In genomic region chr9:22388401-22388980, GRCm38 (mm10) we compare ENCODE assay signal across 8 mouse cellular contexts. TPM values are rescaled to one million over a fixed set of nuclear protein-coding genes. Genes with fewer than 3 reads are reported as not detected.
DNase-seq lines count a peak whose midpoint lies in the region; ATAC-seq and TF ChIP-seq lines count a peak whose summit lies in the region.

No protein-coding gene starts in this region.

- peak; percentile 53 for ATAC-seq in lung, postnatal 0 days
- peak; percentile 75 for ATAC-seq in stomach, embryonic 14.5 days (ENCODE audit: insufficient number of reproducible peaks, insufficient read depth, low FRiP score, low read depth)

- peak overlapping the region; percentile 96 for H3K27ac ChIP-seq in heart, embryonic 10.5 days
- peak overlapping the region; percentile 94 for H3K27ac ChIP-seq in ES-E14 (ENCODE audit: insufficient read depth, low read depth, low read length, poor library complexity, severe bottlenecking)
- peak overlapping the region; percentile 96 for H3K27ac ChIP-seq in embryonic facial prominence, embryonic 10.5 days (replicated peaks)
- H3K27ac ChIP-seq in hindbrain, embryonic 10.5 days, result peak overlapping the region; percentile 98
- peak overlapping the region; percentile 94 for H3K27ac ChIP-seq in lung, postnatal 0 days (ENCODE audit: low read length)
- peak overlapping the region; percentile 93 for H3K27ac ChIP-seq in stomach, embryonic 14.5 days (ENCODE audit: low read length)

- peak; percentile 84 for DNase-seq in heart, embryonic 10.5 days (ENCODE audit: low spot score)
- no peak for DNase-seq in heart, adult 9 months (ENCODE audit: low spot score in 2 of 2)
- DNase-seq in ES-E14 (ENCODE audit: low read depth, low spot score), result peak; percentile 54
- no peak for DNase-seq in embryonic facial prominence, embryonic 10.5 days (ENCODE audit: low spot score)
- no peak for DNase-seq in hindbrain, embryonic 10.5 days (ENCODE audit: low spot score)
- peak; percentile 65 for DNase-seq in lung, postnatal 0 days (ENCODE audit: low spot score)
- no peak for DNase-seq in adrenal gland, adult 18-20 months (ENCODE audit: low spot score in 2 of 2)

- no peaks in the 10 kb centered on the region for H3K36me3 ChIP-seq in heart, embryonic 10.5 days
- no peaks in the 10 kb centered on the region; the same call in 1 of the 2 replicates for H3K36me3 ChIP-seq in ES-E14 (ENCODE audit: control insufficient read depth, insufficient read depth, low read length, poor library complexity, severe bottlenecking)
- peaks cover 22% of the 10 kb centered on the region for H3K36me3 ChIP-seq in embryonic facial prominence, embryonic 10.5 days (replicated peaks)
- peaks cover 21% of the 10 kb centered on the region for H3K36me3 ChIP-seq in hindbrain, embryonic 10.5 days
- no peaks in the 10 kb centered on the region for H3K36me3 ChIP-seq in lung, postnatal 0 days (ENCODE audit: insufficient read depth, low read length)
- no peaks in the 10 kb centered on the region for H3K36me3 ChIP-seq in stomach, embryonic 14.5 days (ENCODE audit: control insufficient read depth, insufficient read depth, low read length)

- TF ChIP-seq EP300 in lung, postnatal 0 days (IDR thresholded peaks at IDR 0.05), result no peak

- under 1% methylated on average over 41 of the region's 41 CpGs for WGBS in heart, embryonic 10.5 days
- under 1% methylated on average over 41 of the region's 41 CpGs for WGBS in embryonic facial prominence, embryonic 10.5 days
- WGBS in hindbrain, embryonic 10.5 days, result under 1% methylated on average over 41 of the region's 41 CpGs
- 6% methylated on average over 35 of the region's 41 CpGs for WGBS in lung, postnatal 0 days
- under 1% methylated on average over 41 of the region's 41 CpGs for WGBS in stomach, embryonic 14.5 days

- no peaks in the 10 kb centered on the region for H3K9me3 ChIP-seq in heart, embryonic 10.5 days
- H3K9me3 ChIP-seq in ES-E14 (ENCODE audit: control insufficient read depth, insufficient read depth, low read depth, low read length), result no peaks in the 10 kb centered on the region
- H3K9me3 ChIP-seq in embryonic facial prominence, embryonic 10.5 days, result no peaks in the 10 kb centered on the region
- no peaks in the 10 kb centered on the region for H3K9me3 ChIP-seq in hindbrain, embryonic 10.5 days
- H3K9me3 ChIP-seq in lung, postnatal 0 days (ENCODE audit: low read length), result no peaks in the 10 kb centered on the region
- H3K9me3 ChIP-seq in stomach, embryonic 14.5 days (ENCODE audit: control insufficient read depth, low read depth, low read length), result no peaks in the 10 kb centered on the region

- peak overlapping the region; percentile 95 for H3K9ac ChIP-seq in ES-E14 (ENCODE audit: insufficient read depth, low read depth, low read length, poor library complexity, severe bottlenecking)
- peak overlapping the region; percentile 32; the same call in 1 of the 2 replicates for H3K9ac ChIP-seq in lung, postnatal 0 days (replicated peaks; ENCODE audit: low read depth)
- peak overlapping the region; percentile 57 for H3K9ac ChIP-seq in stomach, embryonic 14.5 days (replicated peaks; ENCODE audit: low read depth, low read length)

- no peaks in the 10 kb centered on the region for H3K27me3 ChIP-seq in heart, embryonic 10.5 days (ENCODE audit: insufficient read depth, poor library complexity, severe bottlenecking)
- no peaks in the 10 kb centered on the region for H3K27me3 ChIP-seq in embryonic facial prominence, embryonic 10.5 days (replicated peaks; ENCODE audit: low read depth, poor library complexity, severe bottlenecking)
- no peaks in the 10 kb centered on the region for H3K27me3 ChIP-seq in hindbrain, embryonic 10.5 days (ENCODE audit: insufficient read depth, poor library complexity, severe bottlenecking)
- no peaks in the 10 kb centered on the region for H3K27me3 ChIP-seq in lung, postnatal 0 days (replicated peaks; ENCODE audit: insufficient read depth, low read length)
- no peaks in the 10 kb centered on the region for H3K27me3 ChIP-seq in stomach, embryonic 14.5 days (ENCODE audit: control insufficient read depth, insufficient read depth, low read length)

- H3K4me2 ChIP-seq in lung, postnatal 0 days (replicated peaks; ENCODE audit: low read depth, low read length), result peak overlapping the region; percentile 99
- peak overlapping the region; percentile 76 for H3K4me2 ChIP-seq in stomach, embryonic 14.5 days (replicated peaks; ENCODE audit: low read depth, low read length)

- H3K4me1 ChIP-seq in heart, embryonic 10.5 days, result peaks cover 31% of the 10 kb centered on the region
- peaks cover 6 to 15% of the 10 kb centered on the region in 2 experiments; a peak in 3 of 4 replicates for H3K4me1 ChIP-seq in ES-E14 (ENCODE audit: control insufficient read depth in 2 of 2, insufficient read depth in 2 of 2, low read length in 2 of 2, poor library complexity in 1 of 2)
- peaks cover 32% of the 10 kb centered on the region for H3K4me1 ChIP-seq in embryonic facial prominence, embryonic 10.5 days
- peaks cover 27% of the 10 kb centered on the region for H3K4me1 ChIP-seq in hindbrain, embryonic 10.5 days (replicated peaks)
- H3K4me1 ChIP-seq in lung, postnatal 0 days (ENCODE audit: insufficient read depth, low read depth, low read length), result peaks cover 6% of the 10 kb centered on the region; the same call in 1 of the 2 replicates
- H3K4me1 ChIP-seq in stomach, embryonic 14.5 days (ENCODE audit: control insufficient read depth, insufficient read depth, low read length), result peaks cover 16% of the 10 kb centered on the region; the same call in 1 of the 2 replicates

- in situ Hi-C loops in ES-E14 (cut with MboI; ENCODE audit: low sequenced_read_pairs in 2 of 2, unreplicated experiment in 2 of 2), result no loop called here

- no peak for TF ChIP-seq CTCF in lung, postnatal 0 days (IDR thresholded peaks at IDR 0.05)

- H3K4me3 ChIP-seq in heart, embryonic 10.5 days, result peak overlapping the region; percentile 88
- H3K4me3 ChIP-seq in ES-E14 (ENCODE audit: insufficient read depth in 1 of 2, low read depth in 1 of 2, low read length in 2 of 2, poor library complexity in 1 of 2, severe bottlenecking in 1 of 2), result peak overlapping the region; percentile 80 to 92
- peak overlapping the region; percentile 87 for H3K4me3 ChIP-seq in embryonic facial prominence, embryonic 10.5 days
- peak overlapping the region; percentile 92 for H3K4me3 ChIP-seq in hindbrain, embryonic 10.5 days
- H3K4me3 ChIP-seq in lung, postnatal 0 days (ENCODE audit: low read depth, low read length), result peak overlapping the region; percentile 65
- peak overlapping the region; percentile 93 for H3K4me3 ChIP-seq in stomach, embryonic 14.5 days (ENCODE audit: low read depth, low read length)

TF ChIP-seq in ES-E14, 5 proteins besides CTCF, POLR2A, EP300 and RAD21:
- no peak for TF ChIP-seq ZC3H11A (IDR thresholded peaks at IDR 0.05; ENCODE audit: borderline replicate concordance, low read depth, low read length)
- TF ChIP-seq ZNF384 (IDR thresholded peaks at IDR 0.05; ENCODE audit: low read depth, low read length), result no peak
- no peak for TF ChIP-seq MAFK (IDR thresholded peaks at IDR 0.05; ENCODE audit: insufficient read depth, low read depth, low read length)
- TF ChIP-seq HCFC1 (IDR thresholded peaks at IDR 0.05; ENCODE audit: borderline replicate concordance, insufficient read depth, low read length), result no peak; the same call in 1 of the 2 replicates
- TF ChIP-seq CHD2 (IDR thresholded peaks at IDR 0.05; ENCODE audit: low read depth, low read length), result no peak

RNA-seq across cellular contexts. Expression of gene Anln, which starts 0.5 kb away (rescaled TPM):
- 45.7 and 56.3 TPM in 2 replicates for polyA plus RNA-seq in heart, embryonic 10.5 days (2016; fragmentation: Nextera tagmentation; extraction: Ambion mirVana)
- 155 and 168 TPM in 2 replicates for total RNA-seq in ES-E14 (2012; rRNA removed)
- polyA plus RNA-seq in embryonic facial prominence, embryonic 10.5 days (2016; fragmentation: Nextera tagmentation; extraction: Ambion mirVana), result 41.6 TPM in 2 replicates
- polyA plus RNA-seq in hindbrain, embryonic 10.5 days (2016; fragmentation: Nextera tagmentation; extraction: Ambion mirVana), result 31.4 and 39.4 TPM in 2 replicates
- polyA plus RNA-seq in lung, postnatal 0 days (2015; fragmentation: Nextera tagmentation; extraction: Ambion mirVana), result 2.8 and 4.2 TPM in 2 replicates
- 64.0 and 64.7 TPM in 2 replicates for polyA plus RNA-seq in stomach, embryonic 14.5 days (2014; fragmentation: Nextera tagmentation; extraction: Ambion mirVana)
- 1 to 10 TPM; 1.9 to 2.3 TPM for total RNA-seq in adrenal gland, adult 18-20 months (2021)

RNA-seq across cellular contexts. Expression of gene 9530077C05Rik, which starts 22.8 kb away (rescaled TPM):
- polyA plus RNA-seq in heart, embryonic 10.5 days (2016; fragmentation: Nextera tagmentation; extraction: Ambion mirVana), result 3.3 and 4.6 TPM in 2 replicates
- total RNA-seq in ES-E14 (2012; rRNA removed), result 2.2 and 2.5 TPM in 2 replicates
- 6.2 and 6.8 TPM in 2 replicates for polyA plus RNA-seq in embryonic facial prominence, embryonic 10.5 days (2016; fragmentation: Nextera tagmentation; extraction: Ambion mirVana)
- 9.3 and 9.4 TPM in 2 replicates for polyA plus RNA-seq in hindbrain, embryonic 10.5 days (2016; fragmentation: Nextera tagmentation; extraction: Ambion mirVana)
- 4.5 and 4.9 TPM in 2 replicates for polyA plus RNA-seq in lung, postnatal 0 days (2015; fragmentation: Nextera tagmentation; extraction: Ambion mirVana)
- 5.9 and 6.2 TPM in 2 replicates for polyA plus RNA-seq in stomach, embryonic 14.5 days (2014; fragmentation: Nextera tagmentation; extraction: Ambion mirVana)
- total RNA-seq in adrenal gland, adult 18-20 months (2021), result 1 to 10 TPM; 3.2 to 5.0 TPM

Comparison
In these comparisons a context has a peak if more than half of its experiments do, and no peak if none do; other contexts are left out.
1. DNase-seq: peak in heart, embryonic 10.5 days (single experiment), ES-E14 (single experiment) and lung, postnatal 0 days (single experiment); none in heart, adult 9 months (0 of 2), embryonic facial prominence, embryonic 10.5 days (single experiment), hindbrain, embryonic 10.5 days (single experiment) and adrenal gland, adult 18-20 months (0 of 2).
2. H3K9ac ChIP-seq: peak in every context shown above with its lines; median percentile 95 in ES-E14; 57 in stomach, embryonic 14.5 days; 32 in lung, postnatal 0 days.
3. Peak in every context shown above with its lines, with median percentiles within 50 percentile points of each other: H3K27ac ChIP-seq and H3K4me3 ChIP-seq.